Mouse (Mus musculus) adrenal gland, adult (tissue): Measurements from ENCODE around the gene Ifitm1.
"Not testable (repeated sequence)": the region's sequence is repeated elsewhere in the genome, so short reads cannot be mapped to it uniquely, and the experiment has no call there.

ENCODE experiments used
- DNase-seq, 2 experiments: peaks; one replicate each; pipeline ENCODE4 v3.0.0; 2022 to 2023; ENCODE audit warnings: low spot score in 1 of 2; ENCODE audit not compliant: inconsistent age in 2 of 2

Gene Ifitm1

DNA sequence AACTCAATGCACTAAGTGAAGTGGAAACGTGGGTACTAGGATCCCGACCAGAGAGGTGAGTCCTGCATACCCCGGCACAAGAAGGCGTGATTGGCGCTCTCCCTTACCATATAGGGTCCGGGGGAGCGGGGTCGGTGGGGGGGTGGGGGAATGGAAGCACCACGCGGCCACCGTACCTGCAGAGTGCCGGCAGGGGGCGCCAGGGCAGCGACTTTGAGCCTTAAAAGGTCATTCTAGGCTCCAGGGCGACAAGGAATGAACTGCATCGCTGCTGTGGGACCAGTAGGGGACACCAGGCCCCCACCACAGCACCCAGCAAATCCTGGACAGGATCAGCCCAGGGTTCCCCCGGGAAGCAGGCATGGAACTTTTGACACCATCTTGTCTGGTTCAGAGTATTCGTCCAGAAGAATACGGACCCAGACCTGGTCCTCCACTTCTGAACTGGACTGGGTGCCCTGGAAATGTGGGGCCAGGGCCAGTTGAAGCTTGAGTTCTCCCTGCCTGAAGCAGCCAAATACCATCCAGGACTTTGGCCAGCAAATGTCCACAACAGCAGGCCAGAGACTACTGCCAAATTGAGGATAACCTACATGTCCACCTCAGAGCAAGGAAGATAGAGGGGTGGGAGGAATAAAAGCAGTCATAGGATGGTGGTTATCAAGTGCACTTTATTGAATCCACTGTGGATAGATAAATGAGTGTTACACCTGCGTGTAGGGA, 42.1 kb downstream of the Ifitm1 start:
- DNase-seq: peak; percentile 84 to 92

DNA sequence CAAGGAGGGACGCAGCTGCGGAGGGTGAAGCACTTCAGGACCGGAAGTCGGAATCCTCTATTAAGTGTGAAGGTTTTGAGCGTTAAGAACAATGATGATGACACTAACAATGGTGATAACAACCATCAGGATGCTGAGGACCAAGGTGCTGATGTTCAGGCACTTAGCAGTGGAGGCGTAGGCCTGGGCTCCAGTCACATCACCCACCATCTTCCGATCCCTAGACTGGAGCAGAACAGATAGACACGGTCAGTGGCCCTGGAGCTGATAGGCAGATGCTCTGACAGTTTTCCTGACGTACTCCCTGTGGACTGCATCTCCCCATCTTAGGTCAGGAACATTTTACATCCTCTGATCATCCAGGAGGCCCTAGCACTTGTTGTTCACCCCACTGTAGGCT, 42.6 kb downstream of the Ifitm1 start:
- peak in 1 of 2 experiments; percentile 34 for DNase-seq

DNA sequence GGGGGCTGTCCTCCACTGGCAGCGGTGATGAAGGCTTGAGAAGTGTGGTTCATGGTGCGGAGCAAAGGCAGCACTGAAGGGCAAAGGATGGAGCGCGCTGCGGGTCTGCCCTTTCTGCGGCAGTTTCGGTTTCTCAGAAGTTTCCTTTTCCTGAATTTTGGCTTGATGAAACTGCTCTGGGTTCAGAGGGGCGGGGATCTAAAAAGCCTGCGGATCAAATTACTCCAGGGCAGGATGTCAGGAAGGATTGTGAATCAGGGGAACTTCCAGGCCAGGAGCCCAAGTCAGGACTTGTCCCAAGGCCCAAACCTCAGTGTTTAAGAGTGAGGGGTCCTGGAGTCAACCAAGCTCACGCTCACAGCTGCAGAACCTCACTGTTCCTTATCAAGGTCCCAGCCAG, 43.6 kb downstream of the Ifitm1 start, which contains the start of gene Ifitm3:
Ifitm3 (minus strand) TSS at position 178 of the 400 bp plus-strand sequence.
- DNase-seq: peak; percentile 69 to 88

DNA sequence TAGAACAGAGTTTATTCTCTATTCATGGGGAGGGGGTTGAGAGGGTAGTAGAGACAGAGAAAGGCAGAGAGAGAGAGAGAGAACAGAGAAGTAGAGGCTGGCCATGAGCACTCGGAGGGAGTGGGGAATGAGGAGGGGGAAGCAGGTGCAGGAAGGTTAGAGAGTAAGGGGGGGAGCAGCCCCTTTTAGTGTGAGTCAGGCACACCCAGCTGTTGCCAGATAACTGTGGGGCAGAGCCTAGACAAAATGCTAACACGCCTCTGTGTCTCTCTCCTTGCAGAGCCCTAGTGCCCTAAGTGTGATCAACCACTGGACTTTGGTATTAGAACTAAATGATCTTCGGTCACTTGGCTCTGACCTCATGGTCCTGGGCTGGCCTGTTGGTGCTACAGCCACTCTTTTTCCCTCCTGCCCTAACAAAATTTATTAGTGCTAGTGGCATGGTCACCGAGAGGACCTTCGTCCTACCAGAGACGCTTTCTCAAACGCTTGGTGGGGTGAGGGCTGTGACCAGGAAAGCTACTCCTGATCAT, 44.3 kb downstream of the Ifitm1 start:
- DNase-seq: no peak

DNA sequence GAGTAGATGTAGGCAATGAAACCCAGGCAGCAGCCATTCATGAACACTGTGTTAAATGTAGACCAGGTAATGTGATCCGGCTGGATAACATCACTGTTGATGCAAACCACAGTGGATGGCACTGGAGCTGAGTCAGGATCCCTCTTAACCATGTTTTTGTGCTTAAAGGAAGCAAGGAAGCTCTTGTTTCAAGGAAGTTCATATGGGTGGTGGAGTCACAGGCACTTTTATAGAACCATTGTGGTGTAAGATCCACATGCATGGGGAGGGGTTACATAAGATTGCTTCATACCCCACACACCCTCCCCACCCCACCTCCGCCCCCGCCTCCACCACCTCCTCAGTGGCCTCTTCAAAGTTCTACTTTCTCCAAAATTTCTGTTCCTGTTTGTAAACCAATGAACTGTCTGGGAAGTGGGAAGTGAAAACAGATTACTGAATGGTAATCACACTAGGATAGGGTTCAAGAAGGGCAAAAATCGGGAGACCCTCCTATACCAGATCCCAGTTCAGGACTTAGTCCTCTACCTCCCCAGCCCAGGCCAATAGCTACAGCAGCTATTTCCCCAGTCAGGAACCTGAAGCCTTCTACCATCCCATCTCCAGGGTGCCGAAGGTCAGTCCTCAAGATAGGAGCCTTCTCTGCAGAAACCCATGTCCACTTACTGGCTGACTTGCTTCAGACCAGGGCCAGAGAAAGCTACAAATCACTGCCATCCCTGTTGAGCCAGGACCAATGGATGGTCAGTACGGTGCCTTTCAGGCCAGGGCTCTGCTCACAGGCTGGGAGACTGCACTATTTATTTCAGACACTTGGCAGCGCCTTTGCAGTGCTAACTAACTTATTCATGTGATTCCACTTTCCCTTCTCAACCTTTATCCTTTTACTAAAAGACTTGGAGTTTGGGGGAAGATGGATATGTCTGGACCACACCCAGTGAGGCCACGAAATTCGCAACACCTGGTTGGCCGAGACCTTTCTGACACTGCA, 50.0 kb downstream of the Ifitm1 start:
- no peak for DNase-seq

DNA sequence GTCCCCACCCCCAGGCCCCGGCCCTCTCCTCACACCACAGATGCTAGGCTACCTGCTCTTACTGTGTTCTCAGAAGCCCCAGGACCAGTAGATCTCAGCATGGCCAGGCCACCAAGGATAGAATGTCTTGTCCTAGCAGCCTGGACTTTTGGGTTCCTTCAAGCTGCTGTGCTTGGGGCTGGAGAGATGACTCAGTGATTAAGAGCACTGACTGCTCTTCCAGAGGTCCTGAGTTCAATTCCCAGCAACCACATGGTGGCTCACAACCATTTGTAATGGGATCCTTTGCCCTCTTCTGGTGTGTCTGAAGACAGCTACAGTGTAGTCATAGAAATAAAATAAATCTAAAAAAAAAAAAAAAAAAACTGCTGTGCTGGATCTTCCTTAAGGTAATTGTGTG, 50.8 kb downstream of the Ifitm1 start, which contains the start of gene Ifitm6:
Ifitm6 (minus strand) TSS at position 101 of the 400 bp plus-strand sequence.
- DNase-seq: not testable (repeated sequence)

DNA sequence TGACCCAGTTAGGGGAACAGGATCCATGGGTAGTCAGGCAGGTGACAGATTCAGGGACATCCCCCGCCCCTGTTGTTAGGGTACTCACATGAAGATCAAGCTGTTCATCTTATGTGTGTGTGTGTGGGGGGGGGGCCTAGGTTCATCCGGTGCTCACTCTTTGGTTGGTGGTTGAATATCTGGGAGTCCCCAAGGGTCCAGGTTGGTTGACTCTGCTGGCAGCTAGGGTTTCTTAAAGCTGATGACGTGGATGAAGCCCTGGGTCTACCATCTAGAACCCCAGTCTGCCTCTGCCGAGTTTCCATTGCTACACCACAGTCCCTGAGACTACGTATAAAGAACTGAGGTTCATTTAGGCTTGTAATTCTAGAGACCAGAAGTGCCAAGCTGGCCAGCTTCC, 52.0 kb downstream of the Ifitm1 start:
- DNase-seq: no peak
